Mouse (Mus musculus): Measurements from ENCODE around the gene Sox5. TPM values are rescaled to one million over a fixed set of nuclear protein-coding genes. Genes with fewer than 3 reads are reported as not detected.
A peak's percentile ranks its signal among the peaks of the same experiment; 100 is the strongest.

Sox5 gene
- polyA plus RNA-seq, 1 experiment, result 0.85 TPM

- 36% methylated on average over 5 of the region's 5 CpGs for WGBS
- H3K4me1 ChIP-seq (ENCODE audit: control insufficient read depth, insufficient read depth, insufficient read length, low read length), result no peaks in the 10 kb centered on the region
- H3K36me3 ChIP-seq (ENCODE audit: control insufficient read depth, insufficient read depth, low read length), result no peaks in the 10 kb centered on the region
- H3K27me3 ChIP-seq (ENCODE audit: control insufficient read depth, insufficient read depth, low read length), result no peaks in the 10 kb centered on the region
- H3K4me3 ChIP-seq (ENCODE audit: low read depth, low read length), result no peak overlapping the region
- H3K27ac ChIP-seq (ENCODE audit: insufficient read depth, low read depth, low read length), result no peak overlapping the region
- TF ChIP-seq POLR2A (IDR thresholded peaks at IDR 0.05; ENCODE audit: low read depth, low read length) (no peak), CTCF (IDR thresholded peaks at IDR 0.05; ENCODE audit: extremely low read depth, insufficient read length, insufficient replicate concordance, low read depth, low read length) (no peak)
Observed at GRCm38 (mm10) chr6:144815542-144815941, 33.8 kb upstream of the Sox5 start.

DNA sequence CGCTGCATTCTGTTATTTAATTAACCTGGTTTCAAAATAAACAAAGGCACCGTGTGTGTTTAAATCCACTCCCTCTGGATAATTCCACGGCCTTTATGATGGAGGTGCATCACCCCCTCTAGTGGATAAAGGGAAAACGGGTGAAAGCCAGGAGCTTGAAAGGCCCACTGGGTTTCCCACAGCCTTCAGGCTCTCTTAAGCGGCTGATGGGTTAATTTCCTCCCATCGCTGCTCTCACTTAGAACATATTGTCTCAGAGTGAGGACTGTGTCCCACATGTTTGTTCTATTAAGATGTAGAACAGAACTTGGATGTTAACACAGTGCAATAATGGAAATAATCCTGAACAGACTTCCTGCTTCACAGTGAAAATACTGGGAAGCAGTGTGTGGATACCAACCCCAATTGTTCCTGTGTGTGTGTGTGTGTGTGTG, 33.2 kb upstream of the Sox5 start:
- WGBS, result 20% methylated on average over 6 of the region's 6 CpGs
- Histone ChIP-seq H3K4me1 (ENCODE audit: control insufficient read depth, insufficient read depth, insufficient read length, low read length) (no peaks in the 10 kb centered on the region), H3K36me3 (ENCODE audit: control insufficient read depth, insufficient read depth, low read length) (no peaks in the 10 kb centered on the region), H3K4me3 (ENCODE audit: low read depth, low read length) (no peak overlapping the region), H3K27me3 (ENCODE audit: control insufficient read depth, insufficient read depth, low read length) (no peaks in the 10 kb centered on the region), H3K27ac (ENCODE audit: insufficient read depth, low read depth, low read length) (no peak overlapping the region)
- TF ChIP-seq CTCF (IDR thresholded peaks at IDR 0.05; ENCODE audit: extremely low read depth, insufficient read length, insufficient replicate concordance, low read depth, low read length), result 0 out of 2 replicates have a peak, but pooled peaks have one; percentile 24
- no peak for TF ChIP-seq POLR2A (IDR thresholded peaks at IDR 0.05; ENCODE audit: low read depth, low read length)

DNA sequence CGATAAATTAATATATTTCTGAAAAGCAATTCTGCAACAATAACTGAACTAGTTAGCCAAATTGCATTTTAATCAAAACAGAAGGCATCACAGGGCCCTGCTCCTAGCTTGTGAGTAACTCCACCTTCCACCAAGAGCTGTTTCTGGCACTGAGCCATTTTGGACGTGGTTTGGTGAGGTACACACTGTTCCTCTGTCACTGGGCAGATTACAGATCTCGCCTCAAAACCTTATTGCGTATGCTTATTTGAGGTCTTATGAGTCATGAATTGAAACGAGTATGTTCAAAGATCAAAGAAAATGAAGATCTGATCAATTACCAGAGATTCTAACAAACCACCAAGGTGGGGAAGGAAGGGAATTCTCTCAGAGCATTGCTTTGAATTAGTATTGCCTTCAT, 22.5 kb upstream of the Sox5 start:
- TF ChIP-seq POLR2A (IDR thresholded peaks at IDR 0.05; ENCODE audit: low read depth, low read length) (no peak), CTCF (IDR thresholded peaks at IDR 0.05; ENCODE audit: extremely low read depth, insufficient read length, insufficient replicate concordance, low read depth, low read length) (no peak)
- no peak overlapping the region for H3K4me3 ChIP-seq (ENCODE audit: low read depth, low read length)
- H3K36me3 ChIP-seq (ENCODE audit: control insufficient read depth, insufficient read depth, low read length), result no peaks in the 10 kb centered on the region
- no peaks in the 10 kb centered on the region for H3K4me1 ChIP-seq (ENCODE audit: control insufficient read depth, insufficient read depth, insufficient read length, low read length)
- no peaks in the 10 kb centered on the region for H3K27me3 ChIP-seq (ENCODE audit: control insufficient read depth, insufficient read depth, low read length)
- no peak overlapping the region for H3K27ac ChIP-seq (ENCODE audit: insufficient read depth, low read depth, low read length)
- WGBS, result 36% methylated on average over 5 of the region's 5 CpGs

DNA sequence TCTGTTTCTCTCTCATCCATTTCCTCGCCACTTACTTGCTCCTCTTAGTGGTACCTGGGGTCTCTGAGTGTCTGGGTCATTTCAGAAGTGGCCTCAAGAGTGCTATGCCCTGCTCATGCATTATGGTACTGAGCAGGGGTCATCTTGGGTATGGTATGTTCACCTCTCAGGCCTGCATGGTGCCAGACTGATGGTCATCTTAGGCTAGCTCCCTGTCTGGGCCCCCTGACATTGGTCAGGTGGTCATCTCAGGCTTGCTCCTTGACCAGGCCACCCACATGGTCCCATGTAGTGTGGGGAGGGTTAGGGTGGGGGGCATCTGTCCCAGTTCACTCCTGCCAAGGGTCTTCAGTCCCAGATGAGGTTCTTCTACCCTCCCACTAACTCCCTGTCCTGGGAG, 21.3 kb upstream of the Sox5 start:
- H3K27me3 ChIP-seq (ENCODE audit: control insufficient read depth, insufficient read depth, low read length), result no peaks in the 10 kb centered on the region
- no peaks in the 10 kb centered on the region for H3K36me3 ChIP-seq (ENCODE audit: control insufficient read depth, insufficient read depth, low read length)
- no peak for TF ChIP-seq POLR2A (IDR thresholded peaks at IDR 0.05; ENCODE audit: low read depth, low read length)
- TF ChIP-seq CTCF (IDR thresholded peaks at IDR 0.05; ENCODE audit: extremely low read depth, insufficient read length, insufficient replicate concordance, low read depth, low read length), result no peak
- H3K27ac ChIP-seq (ENCODE audit: insufficient read depth, low read depth, low read length), result no peak overlapping the region
- WGBS, result 83% methylated on average over 1 of the region's 1 CpGs
- no peaks in the 10 kb centered on the region for H3K4me1 ChIP-seq (ENCODE audit: control insufficient read depth, insufficient read depth, insufficient read length, low read length)
- H3K4me3 ChIP-seq (ENCODE audit: low read depth, low read length), result no peak overlapping the region

GRCm38 (mm10) chr6:144794356-144794755, 12.6 kb upstream of the Sox5 start:
- Histone ChIP-seq H3K36me3 (ENCODE audit: control insufficient read depth, insufficient read depth, low read length) (no peaks in the 10 kb centered on the region), H3K27me3 (ENCODE audit: control insufficient read depth, insufficient read depth, low read length) (no peaks in the 10 kb centered on the region), H3K4me3 (ENCODE audit: low read depth, low read length) (no peak overlapping the region), H3K4me1 (ENCODE audit: control insufficient read depth, insufficient read depth, insufficient read length, low read length) (no peaks in the 10 kb centered on the region), H3K27ac (ENCODE audit: insufficient read depth, low read depth, low read length) (no peak overlapping the region)
- 73% methylated on average over 3 of the region's 3 CpGs for WGBS
- TF ChIP-seq POLR2A (IDR thresholded peaks at IDR 0.05; ENCODE audit: low read depth, low read length) (no peak), CTCF (IDR thresholded peaks at IDR 0.05; ENCODE audit: extremely low read depth, insufficient read length, insufficient replicate concordance, low read depth, low read length) (no peak)

GRCm38 (mm10) chr6:144792871-144793270, 11.1 kb upstream of the Sox5 start:
- no peak for TF ChIP-seq CTCF (IDR thresholded peaks at IDR 0.05; ENCODE audit: extremely low read depth, insufficient read length, insufficient replicate concordance, low read depth, low read length)
- TF ChIP-seq POLR2A (IDR thresholded peaks at IDR 0.05; ENCODE audit: low read depth, low read length), result no peak
- WGBS, result 92% methylated on average over 8 of the region's 8 CpGs
- no peak overlapping the region for H3K4me3 ChIP-seq (ENCODE audit: low read depth, low read length)
- no peaks in the 10 kb centered on the region for H3K4me1 ChIP-seq (ENCODE audit: control insufficient read depth, insufficient read depth, insufficient read length, low read length)
- H3K36me3 ChIP-seq (ENCODE audit: control insufficient read depth, insufficient read depth, low read length), result no peaks in the 10 kb centered on the region
- no peak overlapping the region for H3K27ac ChIP-seq (ENCODE audit: insufficient read depth, low read depth, low read length)
- H3K27me3 ChIP-seq (ENCODE audit: control insufficient read depth, insufficient read depth, low read length), result no peaks in the 10 kb centered on the region

DNA sequence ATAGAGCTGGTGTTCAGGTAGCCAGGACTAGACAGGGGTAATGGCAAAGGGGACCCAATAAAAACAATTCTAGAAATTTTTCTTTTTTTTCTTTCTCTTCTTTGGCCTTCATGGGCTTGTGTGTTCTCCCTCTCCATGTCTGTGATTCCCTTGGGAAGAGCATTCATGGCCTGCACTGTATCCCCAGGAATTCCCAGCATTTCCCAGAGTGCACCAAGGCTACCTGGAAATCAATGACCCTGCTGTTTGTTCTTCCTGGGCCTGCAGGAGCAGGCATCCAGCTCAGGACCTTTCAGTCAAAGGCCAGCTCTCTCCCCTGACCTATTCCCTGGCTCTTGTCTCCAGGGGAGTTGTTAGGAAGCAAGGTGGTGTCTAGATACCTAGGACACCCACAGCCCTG, 1.5 kb upstream of the Sox5 start:
- H3K4me3 ChIP-seq (ENCODE audit: low read depth, low read length), result no peak overlapping the region
- peaks cover 17% of the 10 kb centered on the region for H3K27me3 ChIP-seq (ENCODE audit: control insufficient read depth, insufficient read depth, low read length)
- no peaks in the 10 kb centered on the region; the same call in 1 of the 2 replicates for H3K4me1 ChIP-seq (ENCODE audit: control insufficient read depth, insufficient read depth, insufficient read length, low read length)
- H3K27ac ChIP-seq (ENCODE audit: insufficient read depth, low read depth, low read length), result no peak overlapping the region
- TF ChIP-seq POLR2A (IDR thresholded peaks at IDR 0.05; ENCODE audit: low read depth, low read length), result no peak
- TF ChIP-seq CTCF (IDR thresholded peaks at IDR 0.05; ENCODE audit: extremely low read depth, insufficient read length, insufficient replicate concordance, low read depth, low read length), result no peak
- H3K36me3 ChIP-seq (ENCODE audit: control insufficient read depth, insufficient read depth, low read length), result no peaks in the 10 kb centered on the region

All from small intestine, adult 2 months (tissue).